Mouse (Mus musculus): Measurements from ENCODE around the gene Spty2d1. TPM values are rescaled to one million over a fixed set of nuclear protein-coding genes. Genes with fewer than 3 reads are reported as not detected.

Spty2d1 gene
- polyA plus RNA-seq, 1 experiment from 2014 or later, result 12.3 TPM

DNA sequence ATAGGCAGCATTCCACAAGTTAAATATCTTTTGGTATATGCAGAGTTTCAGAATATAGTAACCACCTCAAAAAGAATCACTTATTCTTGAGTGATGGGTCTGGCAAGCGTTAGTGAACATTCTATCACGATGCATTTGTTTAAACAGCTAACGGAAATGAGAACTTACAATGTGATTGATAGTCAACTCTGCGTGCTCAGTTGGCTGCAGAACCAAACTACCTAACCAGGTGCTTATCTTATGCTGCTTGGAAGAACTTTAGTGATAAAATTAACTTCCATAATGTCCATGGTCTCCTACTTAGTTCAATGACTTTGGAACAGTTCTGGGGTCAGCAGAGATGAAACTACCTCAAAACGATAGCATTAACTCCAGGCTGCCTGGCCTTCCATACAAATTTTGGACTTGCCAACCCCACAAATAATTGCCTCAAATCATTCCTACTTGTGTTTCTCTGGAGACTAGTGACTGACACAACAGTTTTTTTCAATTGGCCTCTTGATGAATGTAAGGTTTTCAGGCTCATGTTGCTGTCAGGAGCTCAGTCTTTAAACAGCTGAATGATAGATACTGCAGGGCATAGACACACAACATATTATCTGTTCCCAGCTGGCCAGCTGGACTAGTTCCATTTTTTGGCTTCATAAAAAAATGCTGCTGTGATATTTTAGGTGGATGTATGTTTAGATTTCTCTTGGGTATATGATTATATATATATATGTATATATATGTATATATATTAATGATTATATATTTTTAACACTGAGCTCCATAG, 6.9 kb downstream of the Spty2d1 start:
- WGBS, result 87% methylated on average over 5 of the region's 5 CpGs

DNA sequence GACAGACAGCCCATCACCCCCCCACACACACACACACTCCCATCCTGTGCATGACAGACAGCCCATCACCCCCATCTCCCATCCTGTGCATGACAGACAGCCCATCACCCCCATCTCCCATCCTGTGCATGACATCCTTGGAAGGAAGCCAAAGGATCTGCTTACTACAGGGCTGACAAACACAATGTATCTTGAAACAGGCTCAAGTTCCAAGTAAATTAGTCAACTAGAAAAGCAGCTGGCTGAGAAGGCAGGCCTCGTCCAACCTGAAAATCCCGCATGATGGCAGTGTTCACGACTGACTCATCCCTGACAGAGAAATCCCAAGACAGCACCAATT, 7.6 kb downstream of the Spty2d1 start:
- H3K9ac ChIP-seq (ENCODE audit: low read depth, low read length), result no peak overlapping the region
- WGBS, result 72% methylated on average over 3 of the region's 3 CpGs

More for the DNA sequence above, 6.9 kb downstream of the Spty2d1 start:
- no peaks in the 10 kb centered on the region for H3K4me1 ChIP-seq (replicated peaks; ENCODE audit: control insufficient read depth, insufficient read depth, low read length)
- no peaks in the 10 kb centered on the region for H3K9me3 ChIP-seq (ENCODE audit: control insufficient read depth, low read length)
- H3K9ac ChIP-seq (ENCODE audit: low read depth, low read length), result no peak overlapping the region
- no peaks in the 10 kb centered on the region for H3K27me3 ChIP-seq (ENCODE audit: control insufficient read depth, insufficient read depth, low read length)
- no peak overlapping the region for H3K4me3 ChIP-seq (ENCODE audit: low read depth, low read length)
- H3K36me3 ChIP-seq (ENCODE audit: control insufficient read depth, insufficient read depth, low read length), result peaks cover 7% of the 10 kb centered on the region; the same call in 1 of the 2 replicates
- H3K27ac ChIP-seq (ENCODE audit: low read depth, low read length), result no peak overlapping the region
- H3K4me2 ChIP-seq (replicated peaks; ENCODE audit: low read depth, low read length), result no peak overlapping the region
- ATAC-seq (ENCODE audit: low FRiP score) (no peak), DNase-seq (ENCODE audit: low spot score) (no peak)

DNA sequence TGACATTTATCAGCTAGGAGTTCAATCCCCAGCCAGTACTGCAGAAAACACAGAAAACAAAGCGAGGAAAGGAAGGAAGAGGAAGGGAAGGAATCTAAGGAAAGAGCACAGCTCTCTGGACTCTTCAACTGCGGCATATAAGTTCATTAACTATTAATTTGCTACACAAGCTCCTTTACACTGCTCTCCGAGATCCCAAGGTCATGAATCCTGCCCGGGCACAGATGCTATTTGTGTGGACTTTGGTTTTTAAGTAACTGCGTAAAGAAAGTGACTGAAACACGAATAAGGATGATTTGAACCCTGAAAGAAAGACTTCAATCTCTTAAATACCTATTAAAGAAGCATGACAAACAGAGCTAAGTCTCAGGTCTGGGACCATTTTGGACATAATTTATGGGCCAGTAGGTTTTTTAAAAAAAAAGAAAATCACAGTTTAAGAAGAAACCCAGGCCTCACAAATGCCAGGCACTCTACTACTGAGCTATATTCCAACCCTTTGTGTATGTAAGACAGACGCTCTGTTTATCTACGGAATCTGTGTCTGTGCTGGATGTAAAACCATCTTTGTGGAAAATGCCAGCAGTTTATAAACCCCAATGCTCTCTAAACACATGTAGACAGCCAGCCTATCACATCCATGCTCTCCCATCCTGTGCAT, 8.1 kb downstream of the Spty2d1 start:
- no peaks in the 10 kb centered on the region for H3K4me1 ChIP-seq (replicated peaks; ENCODE audit: control insufficient read depth, insufficient read depth, low read length)
- no peak for ATAC-seq (ENCODE audit: low FRiP score)
- no peak overlapping the region for H3K9ac ChIP-seq (ENCODE audit: low read depth, low read length)
- H3K27me3 ChIP-seq (ENCODE audit: control insufficient read depth, insufficient read depth, low read length), result no peaks in the 10 kb centered on the region
- no peak for DNase-seq (ENCODE audit: low spot score)
- no peak overlapping the region for H3K4me3 ChIP-seq (ENCODE audit: low read depth, low read length)
- H3K4me2 ChIP-seq (replicated peaks; ENCODE audit: low read depth, low read length), result no peak overlapping the region
- no peaks in the 10 kb centered on the region for H3K9me3 ChIP-seq (ENCODE audit: control insufficient read depth, low read length)
- no peak overlapping the region for H3K27ac ChIP-seq (ENCODE audit: low read depth, low read length)
- 86% methylated on average over 8 of the region's 8 CpGs for WGBS
- peaks cover 7% of the 10 kb centered on the region; the same call in 1 of the 2 replicates for H3K36me3 ChIP-seq (ENCODE audit: control insufficient read depth, insufficient read depth, low read length)

More for the DNA sequence above, 7.6 kb downstream of the Spty2d1 start:
- Histone ChIP-seq H3K4me3 (ENCODE audit: low read depth, low read length) (no peak overlapping the region), H3K27me3 (ENCODE audit: control insufficient read depth, insufficient read depth, low read length) (no peaks in the 10 kb centered on the region), H3K36me3 (ENCODE audit: control insufficient read depth, insufficient read depth, low read length) (peaks cover 7% of the 10 kb centered on the region; the same call in 1 of the 2 replicates), H3K4me2 (replicated peaks; ENCODE audit: low read depth, low read length) (no peak overlapping the region), H3K9me3 (ENCODE audit: control insufficient read depth, low read length) (no peaks in the 10 kb centered on the region), H3K27ac (ENCODE audit: low read depth, low read length) (no peak overlapping the region), H3K4me1 (replicated peaks; ENCODE audit: control insufficient read depth, insufficient read depth, low read length) (no peaks in the 10 kb centered on the region)
- no peak for ATAC-seq (ENCODE audit: low FRiP score)
- no peak for DNase-seq (ENCODE audit: low spot score)

DNA sequence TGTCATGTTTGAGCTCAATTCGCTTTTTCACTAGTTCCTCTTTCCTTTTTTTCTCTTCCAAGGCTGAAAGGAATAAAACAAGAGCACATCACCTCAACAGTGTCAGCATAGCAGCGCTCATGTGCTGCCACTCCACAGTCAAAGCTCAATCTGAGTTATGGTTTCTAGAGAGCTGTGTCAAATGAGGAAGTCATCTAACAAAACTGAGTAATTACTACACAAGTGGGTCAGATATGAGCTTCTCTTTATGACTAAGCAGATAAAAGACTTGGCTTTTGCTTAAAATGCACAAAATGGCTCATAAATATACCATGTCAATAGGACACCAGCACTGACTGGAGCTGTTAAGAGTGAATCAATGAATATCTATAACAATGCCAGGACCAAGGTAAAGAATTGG, 9.3 kb downstream of the Spty2d1 start:
- no peak for DNase-seq (ENCODE audit: low spot score)
- peaks cover 9% of the 10 kb centered on the region; the same call in 1 of the 2 replicates for H3K36me3 ChIP-seq (ENCODE audit: control insufficient read depth, insufficient read depth, low read length)
- WGBS, result 90% methylated on average over 2 of the region's 2 CpGs

DNA sequence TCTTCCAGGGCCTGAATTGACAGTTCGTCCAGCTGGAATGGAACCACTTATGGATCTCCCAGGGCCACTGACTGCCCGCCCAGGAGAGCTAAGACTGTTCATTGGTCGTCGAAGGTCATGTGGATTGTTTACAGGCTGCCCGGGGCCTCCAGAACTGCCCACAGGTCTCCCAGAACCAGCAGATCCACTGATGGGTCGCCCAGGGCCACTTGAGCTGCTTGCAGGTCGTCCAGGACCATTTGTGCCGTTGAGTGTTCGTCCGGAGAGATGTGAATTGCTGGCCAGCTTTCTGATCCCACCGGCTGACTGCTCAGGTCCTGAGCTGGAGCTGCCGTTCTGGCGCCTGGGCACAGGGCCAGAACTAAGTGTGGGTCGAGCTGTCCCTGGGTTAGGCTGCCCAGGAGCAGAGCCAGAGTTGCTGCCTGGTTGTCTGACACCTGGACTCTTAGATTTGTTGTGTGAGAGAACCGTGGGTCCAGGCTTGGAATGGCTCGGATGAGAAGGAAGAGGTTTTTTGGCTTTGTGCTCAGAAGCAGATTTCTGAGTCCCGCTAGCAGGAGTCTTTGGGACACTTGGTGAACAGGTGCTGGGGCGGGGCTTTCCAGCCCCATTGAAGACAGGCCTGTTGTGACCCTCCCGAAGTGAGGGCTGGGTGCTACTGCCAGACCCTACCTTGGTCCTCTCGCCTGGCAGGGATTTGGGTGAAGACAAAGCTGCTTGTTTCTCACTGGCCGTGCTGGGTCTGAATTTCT, 10.4 kb downstream of the Spty2d1 start:
- no peak overlapping the region for H3K9ac ChIP-seq (ENCODE audit: low read depth, low read length)
- DNase-seq (ENCODE audit: low spot score) (no peak), ATAC-seq (ENCODE audit: low FRiP score) (no peak)
- no peaks in the 10 kb centered on the region for H3K4me1 ChIP-seq (replicated peaks; ENCODE audit: control insufficient read depth, insufficient read depth, low read length)
- H3K4me2 ChIP-seq (replicated peaks; ENCODE audit: low read depth, low read length), result no peak overlapping the region
- H3K27me3 ChIP-seq (ENCODE audit: control insufficient read depth, insufficient read depth, low read length), result no peaks in the 10 kb centered on the region
- no peak overlapping the region for H3K4me3 ChIP-seq (ENCODE audit: low read depth, low read length)
- peaks cover 9% of the 10 kb centered on the region; the same call in 1 of the 2 replicates for H3K36me3 ChIP-seq (ENCODE audit: control insufficient read depth, insufficient read depth, low read length)
- H3K9me3 ChIP-seq (ENCODE audit: control insufficient read depth, low read length), result no peaks in the 10 kb centered on the region
- no peak overlapping the region for H3K27ac ChIP-seq (ENCODE audit: low read depth, low read length)
- WGBS, result 93% methylated on average over 21 of the region's 21 CpGs

More for the DNA sequence above, 9.3 kb downstream of the Spty2d1 start:
- H3K27me3 ChIP-seq (ENCODE audit: control insufficient read depth, insufficient read depth, low read length), result no peaks in the 10 kb centered on the region
- no peaks in the 10 kb centered on the region for H3K4me1 ChIP-seq (replicated peaks; ENCODE audit: control insufficient read depth, insufficient read depth, low read length)
- H3K4me2 ChIP-seq (replicated peaks; ENCODE audit: low read depth, low read length), result no peak overlapping the region
- no peak overlapping the region for H3K4me3 ChIP-seq (ENCODE audit: low read depth, low read length)
- no peak overlapping the region for H3K9ac ChIP-seq (ENCODE audit: low read depth, low read length)
- H3K27ac ChIP-seq (ENCODE audit: low read depth, low read length), result no peak overlapping the region
- no peak for ATAC-seq (ENCODE audit: low FRiP score)
- no peaks in the 10 kb centered on the region for H3K9me3 ChIP-seq (ENCODE audit: control insufficient read depth, low read length)

DNA sequence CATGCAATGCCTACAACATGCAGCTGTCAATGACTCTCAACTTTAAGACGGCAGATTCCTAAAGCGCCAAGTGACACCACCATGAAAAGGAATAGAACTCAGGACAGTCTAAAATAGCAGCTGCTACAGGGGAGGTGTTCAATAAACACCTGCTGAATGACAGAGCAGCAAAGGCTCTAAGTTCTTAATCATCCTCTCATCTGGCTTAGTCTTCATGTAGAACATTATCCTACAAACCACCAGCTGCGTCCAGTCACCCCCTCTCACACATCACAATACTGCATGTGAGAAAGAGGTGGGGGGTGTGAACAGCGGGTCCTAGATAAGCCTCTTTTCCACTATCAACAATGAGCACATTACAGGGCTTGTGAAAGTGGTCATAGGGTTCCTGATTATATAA, 11.2 kb downstream of the Spty2d1 start:
- Histone ChIP-seq H3K4me1 (replicated peaks; ENCODE audit: control insufficient read depth, insufficient read depth, low read length) (no peaks in the 10 kb centered on the region), H3K27ac (ENCODE audit: low read depth, low read length) (no peak overlapping the region), H3K4me2 (replicated peaks; ENCODE audit: low read depth, low read length) (no peak overlapping the region), H3K9ac (ENCODE audit: low read depth, low read length) (no peak overlapping the region), H3K27me3 (ENCODE audit: control insufficient read depth, insufficient read depth, low read length) (no peaks in the 10 kb centered on the region), H3K36me3 (ENCODE audit: control insufficient read depth, insufficient read depth, low read length) (peaks cover 9% of the 10 kb centered on the region; the same call in 1 of the 2 replicates), H3K4me3 (ENCODE audit: low read depth, low read length) (no peak overlapping the region), H3K9me3 (ENCODE audit: control insufficient read depth, low read length) (no peaks in the 10 kb centered on the region)
- WGBS, result 84% methylated on average over 4 of the region's 4 CpGs
- no peak for ATAC-seq (ENCODE audit: low FRiP score)
- DNase-seq (ENCODE audit: low spot score), result no peak

DNA sequence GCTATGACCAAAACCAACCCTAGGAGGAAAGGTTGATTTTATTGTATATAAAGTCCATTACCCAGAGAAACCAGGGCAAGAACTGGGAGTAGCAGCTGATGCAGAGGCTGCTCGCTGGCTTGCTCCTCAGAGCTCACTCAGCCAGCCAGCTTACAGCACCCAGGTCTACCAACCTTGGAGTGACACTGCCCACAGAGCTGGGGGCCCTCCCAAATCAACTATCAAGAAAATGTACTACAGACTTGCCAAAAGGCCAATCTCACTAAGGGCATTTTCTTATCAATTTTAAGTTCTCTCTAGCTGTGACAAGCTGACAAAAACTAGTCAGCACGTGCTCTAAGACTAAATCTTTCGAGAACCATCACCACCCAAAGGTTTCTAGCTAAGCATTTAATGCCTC, 12.7 kb downstream of the Spty2d1 start:
- WGBS, result 97% methylated on average over 3 of the region's 3 CpGs
- Histone ChIP-seq H3K27me3 (ENCODE audit: control insufficient read depth, insufficient read depth, low read length) (no peaks in the 10 kb centered on the region), H3K4me2 (replicated peaks; ENCODE audit: low read depth, low read length) (no peak overlapping the region), H3K4me3 (ENCODE audit: low read depth, low read length) (no peak overlapping the region), H3K9ac (ENCODE audit: low read depth, low read length) (no peak overlapping the region), H3K27ac (ENCODE audit: low read depth, low read length) (no peak overlapping the region), H3K36me3 (ENCODE audit: control insufficient read depth, insufficient read depth, low read length) (peaks cover 11% of the 10 kb centered on the region; the same call in 1 of the 2 replicates), H3K4me1 (replicated peaks; ENCODE audit: control insufficient read depth, insufficient read depth, low read length) (no peaks in the 10 kb centered on the region), H3K9me3 (ENCODE audit: control insufficient read depth, low read length) (no peaks in the 10 kb centered on the region)
- ATAC-seq (ENCODE audit: low FRiP score), result no peak
- no peak for DNase-seq (ENCODE audit: low spot score)

DNA sequence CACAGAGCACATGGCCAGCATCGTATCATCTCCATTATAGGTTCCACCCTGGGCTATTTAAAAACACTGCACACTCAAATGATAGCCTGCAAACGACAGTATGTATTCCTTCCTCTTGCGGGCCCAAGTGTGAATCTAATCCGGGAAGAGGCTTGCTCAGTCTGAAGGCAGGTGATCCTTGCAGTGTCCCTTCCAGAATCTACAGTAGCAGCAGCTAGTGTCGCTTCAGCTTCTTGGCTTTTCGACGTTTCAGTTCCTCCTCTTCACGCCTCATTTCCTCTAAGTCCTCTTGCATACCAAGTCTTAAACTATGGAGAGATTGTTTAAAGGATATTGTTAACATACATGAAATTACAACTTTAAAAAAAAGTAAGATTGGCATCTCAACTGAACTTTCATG, 15.1 kb downstream of the Spty2d1 start:
- H3K27me3 ChIP-seq (ENCODE audit: control insufficient read depth, insufficient read depth, low read length), result no peaks in the 10 kb centered on the region
- peaks cover 11% of the 10 kb centered on the region; the same call in 1 of the 2 replicates for H3K36me3 ChIP-seq (ENCODE audit: control insufficient read depth, insufficient read depth, low read length)
- no peak overlapping the region for H3K9ac ChIP-seq (ENCODE audit: low read depth, low read length)
- H3K27ac ChIP-seq (ENCODE audit: low read depth, low read length), result no peak overlapping the region
- H3K4me2 ChIP-seq (replicated peaks; ENCODE audit: low read depth, low read length), result no peak overlapping the region
- no peak overlapping the region for H3K4me3 ChIP-seq (ENCODE audit: low read depth, low read length)
- 86% methylated on average over 8 of the region's 8 CpGs for WGBS
- no peaks in the 10 kb centered on the region for H3K9me3 ChIP-seq (ENCODE audit: control insufficient read depth, low read length)
- H3K4me1 ChIP-seq (replicated peaks; ENCODE audit: control insufficient read depth, insufficient read depth, low read length), result no peaks in the 10 kb centered on the region
- ATAC-seq (ENCODE audit: low FRiP score) (no peak), DNase-seq (ENCODE audit: low spot score) (no peak)

Measured in hindbrain, embryonic 11.5 days (tissue).